Mouse (Mus musculus): ENCODE data around the gene Ddx49. TPM values are rescaled to one million over a fixed set of nuclear protein-coding genes. Genes with fewer than 3 reads are reported as not detected.

Gene Ddx49
- total and polyA plus RNA-seq, 2 experiments, result 19.3 to 36.5 TPM

GRCm38 (mm10) chr8:70329124-70329834 is 27.0 kb upstream of the Ddx49 start, which contains the start of gene Gdf1:
Gdf1 (plus strand) TSS chr8:70329817.
- Histone ChIP-seq H3K27ac (replicated peaks; ENCODE audit: insufficient read depth, low read depth, low read length) (no peak within 1 kb of the TSS), H3K27me3 (ENCODE audit: control insufficient read depth, insufficient read depth, low read length) (no peaks in the 10 kb centered on the region), H3K36me3 (ENCODE audit: control insufficient read depth, insufficient read depth, low read length) (peaks cover 31% of the 10 kb centered on the region), H3K4me3 (ENCODE audit: insufficient read depth, low read depth, low read length) (no peak within 1 kb of the TSS), H3K4me1 (ENCODE audit: control insufficient read depth, insufficient read depth, low read length) (no peaks in the 10 kb centered on the region), H3K79me2 (ENCODE audit: control insufficient read depth, insufficient read depth, low read length) (no peaks in the 10 kb centered on the region), H3K9ac (ENCODE audit: low read depth, low read length) (no peak within 1 kb of the TSS)
- DNase-seq (ENCODE audit: extremely low read depth, low read depth, low spot score), result no peak
- TF ChIP-seq POLR2A (IDR thresholded peaks at IDR 0.05; ENCODE audit: extremely low read depth, insufficient read depth, low read length), result no peak
- no peak for TF ChIP-seq CTCF (IDR thresholded peaks at IDR 0.05; ENCODE audit: low read depth, low read length)
- 46% methylated on average over 14 of the region's 14 CpGs for WGBS

- TF ChIP-seq POLR2A (IDR thresholded peaks at IDR 0.05; ENCODE audit: extremely low read depth, insufficient read depth, low read length) (no peak), CTCF (IDR thresholded peaks at IDR 0.05; ENCODE audit: low read depth, low read length) (no peak)
- Histone ChIP-seq H3K27me3 (ENCODE audit: control insufficient read depth, insufficient read depth, low read length) (no peaks in the 10 kb centered on the region), H3K36me3 (ENCODE audit: control insufficient read depth, insufficient read depth, low read length) (peaks cover 15% of the 10 kb centered on the region), H3K9ac (ENCODE audit: low read depth, low read length) (no peak overlapping the region), H3K27ac (replicated peaks; ENCODE audit: insufficient read depth, low read depth, low read length) (no peak overlapping the region), H3K4me3 (ENCODE audit: insufficient read depth, low read depth, low read length) (no peak overlapping the region), H3K79me2 (ENCODE audit: control insufficient read depth, insufficient read depth, low read length) (no peaks in the 10 kb centered on the region), H3K4me1 (ENCODE audit: control insufficient read depth, insufficient read depth, low read length) (no peaks in the 10 kb centered on the region)
- DNase-seq (ENCODE audit: extremely low read depth, low read depth, low spot score), result no peak
- WGBS, result 85% methylated on average over 6 of the region's 6 CpGs
Measured at GRCm38 (mm10) chr8:70327512-70327911, 25.2 kb upstream of the Ddx49 start.

GRCm38 (mm10) chr8:70323716-70324115 is 21.4 kb upstream of the Ddx49 start:
- TF ChIP-seq POLR2A (IDR thresholded peaks at IDR 0.05; ENCODE audit: extremely low read depth, insufficient read depth, low read length) (no peak), CTCF (IDR thresholded peaks at IDR 0.05; ENCODE audit: low read depth, low read length) (no peak)
- Histone ChIP-seq H3K36me3 (ENCODE audit: control insufficient read depth, insufficient read depth, low read length) (no peaks in the 10 kb centered on the region), H3K79me2 (ENCODE audit: control insufficient read depth, insufficient read depth, low read length) (no peaks in the 10 kb centered on the region), H3K9ac (ENCODE audit: low read depth, low read length) (no peak overlapping the region), H3K4me3 (ENCODE audit: insufficient read depth, low read depth, low read length) (no peak overlapping the region), H3K4me1 (ENCODE audit: control insufficient read depth, insufficient read depth, low read length) (no peaks in the 10 kb centered on the region), H3K27ac (replicated peaks; ENCODE audit: insufficient read depth, low read depth, low read length) (no peak overlapping the region), H3K27me3 (ENCODE audit: control insufficient read depth, insufficient read depth, low read length) (no peaks in the 10 kb centered on the region)
- 91% methylated on average over 3 of the region's 3 CpGs for WGBS
- no peak for DNase-seq (ENCODE audit: extremely low read depth, low read depth, low spot score)

- H3K27me3 ChIP-seq (ENCODE audit: control insufficient read depth, insufficient read depth, low read length), result peaks cover 10% of the 10 kb centered on the region; the same call in 1 of the 2 replicates
- TF ChIP-seq CTCF (IDR thresholded peaks at IDR 0.05; ENCODE audit: low read depth, low read length) (no peak), POLR2A (IDR thresholded peaks at IDR 0.05; ENCODE audit: extremely low read depth, insufficient read depth, low read length) (no peak)
- WGBS, result 90% methylated on average over 5 of the region's 5 CpGs
Measured at GRCm38 (mm10) chr8:70317872-70318271, 15.6 kb upstream of the Ddx49 start.

GRCm38 (mm10) chr8:70316511-70317504 is 14.5 kb upstream of the Ddx49 start:
- TF ChIP-seq POLR2A (IDR thresholded peaks at IDR 0.05; ENCODE audit: extremely low read depth, insufficient read depth, low read length), result no peak
- Histone ChIP-seq H3K27ac (replicated peaks; ENCODE audit: insufficient read depth, low read depth, low read length) (no peak overlapping the region), H3K79me2 (ENCODE audit: control insufficient read depth, insufficient read depth, low read length) (no peaks in the 10 kb centered on the region), H3K4me1 (ENCODE audit: control insufficient read depth, insufficient read depth, low read length) (peaks cover 5% of the 10 kb centered on the region; the same call in 1 of the 2 replicates), H3K36me3 (ENCODE audit: control insufficient read depth, insufficient read depth, low read length) (peaks cover 3% of the 10 kb centered on the region; the same call in 1 of the 2 replicates), H3K9ac (ENCODE audit: low read depth, low read length) (no peak overlapping the region), H3K27me3 (ENCODE audit: control insufficient read depth, insufficient read depth, low read length) (peaks cover 10% of the 10 kb centered on the region; the same call in 1 of the 2 replicates), H3K4me3 (ENCODE audit: insufficient read depth, low read depth, low read length) (no peak overlapping the region)
- no peak for DNase-seq (ENCODE audit: extremely low read depth, low read depth, low spot score)
- 39% methylated on average over 15 of the region's 15 CpGs for WGBS

More at GRCm38 (mm10) chr8:70317872-70318271, 15.6 kb upstream of the Ddx49 start:
- Histone ChIP-seq H3K36me3 (ENCODE audit: control insufficient read depth, insufficient read depth, low read length) (no peaks in the 10 kb centered on the region), H3K4me1 (ENCODE audit: control insufficient read depth, insufficient read depth, low read length) (peaks cover 5% of the 10 kb centered on the region; the same call in 1 of the 2 replicates), H3K9ac (ENCODE audit: low read depth, low read length) (no peak overlapping the region), H3K4me3 (ENCODE audit: insufficient read depth, low read depth, low read length) (no peak overlapping the region), H3K27ac (replicated peaks; ENCODE audit: insufficient read depth, low read depth, low read length) (no peak overlapping the region), H3K79me2 (ENCODE audit: control insufficient read depth, insufficient read depth, low read length) (no peaks in the 10 kb centered on the region)
- DNase-seq (ENCODE audit: extremely low read depth, low read depth, low spot score), result no peak

Measured in liver, adult 2 months (tissue).